Mouse (Mus musculus): ENCODE measurements around the gene 1700025C18Rik.

The 1700025C18Rik gene

DNA sequence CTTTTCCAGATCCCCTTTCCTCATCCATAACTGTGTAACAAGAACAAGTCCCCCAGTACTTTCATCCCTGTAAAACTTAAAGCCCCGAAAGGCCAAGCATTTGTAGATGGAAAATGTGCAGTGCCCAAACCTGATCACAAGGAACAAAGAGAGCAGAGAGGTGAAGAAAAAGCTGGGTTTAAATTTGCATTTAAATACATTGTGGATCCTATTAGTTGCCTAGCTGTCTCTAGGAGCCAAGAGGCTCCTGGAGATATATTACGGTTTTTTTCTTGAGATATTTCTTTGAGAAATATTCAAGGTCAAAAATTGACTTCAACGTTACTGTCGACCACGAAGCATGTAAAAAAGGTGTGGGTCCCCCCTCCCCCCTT lies 55.5 kb downstream of the 1700025C18Rik start:
- DNase-seq (ENCODE audit: low read depth), result no peak

DNA sequence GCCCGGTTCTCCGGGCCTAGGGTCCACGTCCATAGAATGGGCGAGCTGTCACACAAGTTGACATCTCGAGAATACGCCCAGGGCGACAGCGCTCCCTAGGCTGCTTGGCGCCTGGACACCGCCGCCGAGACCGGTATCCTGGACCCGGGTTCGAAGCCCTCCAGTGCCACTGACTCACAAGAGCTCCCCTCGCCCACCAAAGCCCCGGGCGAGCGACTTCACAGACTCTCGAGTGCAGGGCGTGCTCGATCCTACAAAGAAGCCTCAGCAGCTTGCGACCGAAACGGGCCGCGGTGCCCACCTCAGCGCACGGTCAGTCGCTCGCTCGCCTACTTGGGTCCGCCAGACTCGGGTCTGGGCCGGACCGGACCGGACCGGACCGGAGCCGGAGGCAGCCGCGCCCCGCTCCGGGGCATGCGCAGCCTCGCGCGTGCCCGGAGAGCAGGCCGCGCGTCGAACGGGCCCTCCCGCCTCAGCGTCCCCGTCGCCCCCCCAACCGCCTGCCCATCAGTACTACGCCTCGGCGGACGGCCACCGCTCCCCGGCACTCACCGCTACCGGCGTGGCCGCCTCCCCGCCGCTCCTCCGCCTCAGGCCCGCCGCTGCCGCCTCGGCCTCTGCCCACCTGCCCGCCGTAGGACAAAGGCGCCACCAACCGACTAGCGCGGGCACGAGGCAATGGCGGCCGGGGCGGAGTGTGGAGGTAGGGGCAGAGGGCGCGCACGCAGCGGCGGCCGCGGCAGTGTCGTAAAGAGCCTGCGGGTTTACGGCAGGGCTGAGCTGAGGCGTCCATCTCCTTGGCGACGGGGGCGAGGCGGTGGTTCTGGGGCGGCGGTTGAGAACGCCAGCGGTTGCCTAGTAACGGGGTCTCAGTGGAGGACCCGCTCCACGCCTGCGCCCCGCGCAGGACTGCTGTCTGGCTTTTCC lies 56.2 kb downstream of the 1700025C18Rik start, which contains the start of gene Ncoa5:
Ncoa5 (minus strand) TSS at position 737 of the 927 bp plus-strand sequence.
- DNase-seq (ENCODE audit: low read depth), result peak; percentile 86

DNA sequence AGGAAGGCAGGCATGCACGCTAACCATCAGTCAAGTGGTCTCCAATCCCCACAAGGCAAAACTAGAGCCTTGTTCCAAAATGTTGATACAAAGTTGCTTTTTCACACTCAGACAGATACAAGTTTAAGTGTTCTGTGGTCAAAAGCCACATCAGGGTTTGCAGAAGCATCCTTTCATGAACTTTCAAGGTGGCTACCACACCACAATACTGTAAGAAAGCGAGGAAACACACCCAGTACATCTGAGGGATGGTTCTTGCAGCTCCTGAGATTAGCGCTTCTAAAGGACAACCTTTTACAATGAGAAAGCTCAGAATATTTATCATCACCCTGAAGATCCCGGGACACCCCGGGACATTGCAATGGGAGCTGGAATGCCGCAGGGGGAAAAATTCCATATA lies 57.2 kb downstream of the 1700025C18Rik start:
- no peak for DNase-seq (ENCODE audit: low read depth)

DNA sequence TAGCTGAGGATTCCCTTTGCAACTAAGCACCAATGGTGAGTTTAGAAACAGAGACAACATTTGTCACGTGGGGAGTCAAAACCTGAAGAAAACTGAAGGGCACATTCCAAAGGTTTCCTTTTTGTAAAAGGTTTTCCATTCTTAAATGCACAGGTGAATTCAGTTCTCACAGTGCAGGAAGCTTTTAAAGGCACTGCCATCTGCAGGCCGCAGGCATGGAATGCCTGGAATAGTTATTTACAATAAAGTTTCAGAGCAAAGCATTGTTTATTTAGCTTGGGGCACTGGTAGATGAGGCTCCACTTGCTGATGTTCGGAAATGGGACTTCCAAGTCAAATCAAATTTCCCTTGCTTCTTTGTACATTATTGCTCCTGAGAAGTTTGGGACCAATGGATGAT lies 58.0 kb downstream of the 1700025C18Rik start:
- no peak for DNase-seq (ENCODE audit: low read depth)
